Mouse (Mus musculus): ENCODE data around the gene Pcsk5. TPM values are rescaled to one million over a fixed set of nuclear protein-coding genes. Genes with fewer than 3 reads are reported as not detected.

The Pcsk5 gene
- polyA plus RNA-seq, 1 experiment from 2014 or later, result 11.9 TPM

GRCm38 (mm10) chr19:17417855-17418254 is 419.6 kb downstream of the Pcsk5 start:
- 89% methylated on average over 1 of the region's 1 CpGs for WGBS
- Histone ChIP-seq H3K9me3 (ENCODE audit: control insufficient read depth, low read length) (no peaks in the 10 kb centered on the region), H3K36me3 (ENCODE audit: control insufficient read depth, insufficient read depth, low read length) (no peaks in the 10 kb centered on the region), H3K4me2 (ENCODE audit: low read depth, low read length) (no peak overlapping the region), H3K4me1 (ENCODE audit: control insufficient read depth, insufficient read depth, low read length) (no peaks in the 10 kb centered on the region), H3K27me3 (ENCODE audit: control insufficient read depth, insufficient read depth, low read length) (no peaks in the 10 kb centered on the region), H3K27ac (ENCODE audit: low read depth, low read length) (no peak overlapping the region), H3K9ac (replicated peaks; ENCODE audit: low read depth, low read length) (no peak overlapping the region), H3K4me3 (ENCODE audit: low read depth, low read length) (no peak overlapping the region)
- ATAC-seq (ENCODE audit: low read depth), result no peak

DNA sequence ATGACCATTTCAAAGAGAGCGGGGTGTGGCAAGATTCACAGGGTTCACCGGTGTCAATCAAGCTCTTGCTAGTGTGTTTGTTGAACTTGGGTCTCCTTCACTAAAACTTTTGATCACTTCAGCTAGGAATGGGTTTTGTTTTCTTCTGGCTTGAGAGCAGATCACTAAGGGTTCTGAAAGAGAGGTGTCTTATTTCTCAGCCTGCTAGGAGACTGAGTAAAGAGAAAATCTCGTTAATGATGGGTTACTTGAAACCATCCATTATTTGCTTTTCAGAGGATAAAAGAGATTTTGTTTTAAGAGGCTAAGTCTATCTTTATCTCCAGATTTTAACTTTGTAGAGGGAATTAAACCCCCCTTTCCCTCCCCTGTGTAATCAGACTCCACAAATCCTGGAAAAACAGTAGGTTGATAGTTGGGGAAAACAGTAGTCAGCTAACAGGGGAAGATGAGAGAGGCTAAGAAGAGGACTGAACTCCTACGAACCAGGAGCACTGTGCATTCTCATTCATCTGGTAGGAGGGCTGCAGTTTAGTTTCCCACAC is 424.4 kb downstream of the Pcsk5 start:
- H3K27me3 ChIP-seq (ENCODE audit: control insufficient read depth, insufficient read depth, low read length), result no peaks in the 10 kb centered on the region
- 71% methylated on average over 4 of the region's 4 CpGs for WGBS
- ATAC-seq (ENCODE audit: low read depth), result no peak
- H3K4me2 ChIP-seq (ENCODE audit: low read depth, low read length), result no peak overlapping the region
- no peaks in the 10 kb centered on the region for H3K36me3 ChIP-seq (ENCODE audit: control insufficient read depth, insufficient read depth, low read length)
- no peak overlapping the region for H3K27ac ChIP-seq (ENCODE audit: low read depth, low read length)
- H3K9me3 ChIP-seq (ENCODE audit: control insufficient read depth, low read length), result no peaks in the 10 kb centered on the region
- H3K9ac ChIP-seq (replicated peaks; ENCODE audit: low read depth, low read length), result no peak overlapping the region
- no peak overlapping the region for H3K4me3 ChIP-seq (ENCODE audit: low read depth, low read length)
- H3K4me1 ChIP-seq (ENCODE audit: control insufficient read depth, insufficient read depth, low read length), result no peaks in the 10 kb centered on the region

GRCm38 (mm10) chr19:17410465-17411065 is 426.9 kb downstream of the Pcsk5 start:
- H3K27me3 ChIP-seq (ENCODE audit: control insufficient read depth, insufficient read depth, low read length), result no peaks in the 10 kb centered on the region

DNA sequence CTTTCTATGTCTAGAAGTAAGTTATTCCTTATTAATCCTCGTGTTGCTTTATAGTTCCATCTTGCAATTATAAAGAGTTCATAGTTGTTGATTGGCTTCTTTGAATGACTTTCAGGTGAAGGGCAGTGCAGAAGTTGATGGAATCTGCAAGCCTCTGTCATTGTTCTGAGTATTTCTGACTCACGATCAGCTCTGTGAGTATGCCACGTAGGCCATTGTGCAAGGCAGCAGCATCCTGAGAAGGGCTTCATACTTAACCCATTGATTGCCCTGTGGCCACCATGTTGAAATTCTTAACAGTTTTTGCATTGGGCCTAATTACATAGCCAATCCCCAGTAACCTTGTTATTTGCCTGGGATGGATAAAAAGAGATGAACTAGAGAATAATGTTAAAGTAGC is 428.1 kb downstream of the Pcsk5 start:
- no peaks in the 10 kb centered on the region for H3K4me1 ChIP-seq (ENCODE audit: control insufficient read depth, insufficient read depth, low read length)
- ATAC-seq (ENCODE audit: low read depth), result no peak
- H3K36me3 ChIP-seq (ENCODE audit: control insufficient read depth, insufficient read depth, low read length), result no peaks in the 10 kb centered on the region
- H3K27me3 ChIP-seq (ENCODE audit: control insufficient read depth, insufficient read depth, low read length), result no peaks in the 10 kb centered on the region
- no peak overlapping the region for H3K27ac ChIP-seq (ENCODE audit: low read depth, low read length)
- no peak overlapping the region for H3K4me2 ChIP-seq (ENCODE audit: low read depth, low read length)
- 75% methylated on average over 3 of the region's 3 CpGs for WGBS
- H3K9me3 ChIP-seq (ENCODE audit: control insufficient read depth, low read length), result no peaks in the 10 kb centered on the region
- H3K9ac ChIP-seq (replicated peaks; ENCODE audit: low read depth, low read length), result no peak overlapping the region
- H3K4me3 ChIP-seq (ENCODE audit: low read depth, low read length), result no peak overlapping the region

More at GRCm38 (mm10) chr19:17410465-17411065, 426.9 kb downstream of the Pcsk5 start:
- H3K27ac ChIP-seq (ENCODE audit: low read depth, low read length), result no peak overlapping the region
- no peaks in the 10 kb centered on the region for H3K9me3 ChIP-seq (ENCODE audit: control insufficient read depth, low read length)
- 87% methylated on average over 5 of the region's 5 CpGs for WGBS
- no peak overlapping the region for H3K4me3 ChIP-seq (ENCODE audit: low read depth, low read length)
- H3K4me2 ChIP-seq (ENCODE audit: low read depth, low read length), result no peak overlapping the region
- no peaks in the 10 kb centered on the region for H3K4me1 ChIP-seq (ENCODE audit: control insufficient read depth, insufficient read depth, low read length)
- ATAC-seq (ENCODE audit: low read depth), result no peak
- H3K9ac ChIP-seq (replicated peaks; ENCODE audit: low read depth, low read length), result no peak overlapping the region
- no peaks in the 10 kb centered on the region for H3K36me3 ChIP-seq (ENCODE audit: control insufficient read depth, insufficient read depth, low read length)

DNA sequence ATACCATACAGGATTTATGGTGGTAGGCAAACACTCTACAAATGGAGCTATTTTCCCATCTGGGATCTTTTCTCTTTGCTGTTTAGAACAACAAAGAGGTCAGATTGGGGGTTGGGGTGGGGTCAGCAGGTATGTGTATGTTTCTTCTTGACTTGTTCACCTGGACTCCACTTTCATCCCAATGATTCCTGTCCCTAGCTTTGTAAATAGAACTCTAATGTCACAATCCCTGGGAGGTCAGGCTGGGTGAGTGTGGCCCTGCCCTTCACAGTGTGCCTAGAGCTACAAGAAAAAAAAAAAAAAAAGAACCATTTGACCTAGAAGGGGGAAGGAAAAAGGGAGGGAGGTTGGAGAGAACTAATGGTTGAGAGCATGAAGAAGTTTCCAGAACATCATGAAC is 428.8 kb downstream of the Pcsk5 start:
- Histone ChIP-seq H3K27me3 (ENCODE audit: control insufficient read depth, insufficient read depth, low read length) (no peaks in the 10 kb centered on the region), H3K36me3 (ENCODE audit: control insufficient read depth, insufficient read depth, low read length) (no peaks in the 10 kb centered on the region), H3K4me2 (ENCODE audit: low read depth, low read length) (no peak overlapping the region), H3K9me3 (ENCODE audit: control insufficient read depth, low read length) (no peaks in the 10 kb centered on the region), H3K4me3 (ENCODE audit: low read depth, low read length) (no peak overlapping the region), H3K9ac (replicated peaks; ENCODE audit: low read depth, low read length) (no peak overlapping the region), H3K4me1 (ENCODE audit: control insufficient read depth, insufficient read depth, low read length) (no peaks in the 10 kb centered on the region), H3K27ac (ENCODE audit: low read depth, low read length) (no peak overlapping the region)
- ATAC-seq (ENCODE audit: low read depth), result no peak

GRCm38 (mm10) chr19:17406823-17407222 is 430.6 kb downstream of the Pcsk5 start:
- WGBS, result 90% methylated on average over 5 of the region's 5 CpGs
- no peak for ATAC-seq (ENCODE audit: low read depth)
- Histone ChIP-seq H3K9me3 (ENCODE audit: control insufficient read depth, low read length) (no peaks in the 10 kb centered on the region), H3K27me3 (ENCODE audit: control insufficient read depth, insufficient read depth, low read length) (no peaks in the 10 kb centered on the region), H3K27ac (ENCODE audit: low read depth, low read length) (no peak overlapping the region), H3K36me3 (ENCODE audit: control insufficient read depth, insufficient read depth, low read length) (no peaks in the 10 kb centered on the region), H3K4me3 (ENCODE audit: low read depth, low read length) (no peak overlapping the region), H3K4me1 (ENCODE audit: control insufficient read depth, insufficient read depth, low read length) (no peaks in the 10 kb centered on the region), H3K4me2 (ENCODE audit: low read depth, low read length) (no peak overlapping the region), H3K9ac (replicated peaks; ENCODE audit: low read depth, low read length) (no peak overlapping the region)

GRCm38 (mm10) chr19:17403175-17403574 is 434.3 kb downstream of the Pcsk5 start:
- Histone ChIP-seq H3K27me3 (ENCODE audit: control insufficient read depth, insufficient read depth, low read length) (no peaks in the 10 kb centered on the region), H3K4me2 (ENCODE audit: low read depth, low read length) (no peak overlapping the region), H3K9ac (replicated peaks; ENCODE audit: low read depth, low read length) (no peak overlapping the region), H3K9me3 (ENCODE audit: control insufficient read depth, low read length) (no peaks in the 10 kb centered on the region), H3K27ac (ENCODE audit: low read depth, low read length) (no peak overlapping the region), H3K4me1 (ENCODE audit: control insufficient read depth, insufficient read depth, low read length) (no peaks in the 10 kb centered on the region), H3K36me3 (ENCODE audit: control insufficient read depth, insufficient read depth, low read length) (peaks cover 13% of the 10 kb centered on the region), H3K4me3 (ENCODE audit: low read depth, low read length) (no peak overlapping the region)
- ATAC-seq (ENCODE audit: low read depth), result no peak
- WGBS, result 90% methylated on average over 4 of the region's 4 CpGs

DNA sequence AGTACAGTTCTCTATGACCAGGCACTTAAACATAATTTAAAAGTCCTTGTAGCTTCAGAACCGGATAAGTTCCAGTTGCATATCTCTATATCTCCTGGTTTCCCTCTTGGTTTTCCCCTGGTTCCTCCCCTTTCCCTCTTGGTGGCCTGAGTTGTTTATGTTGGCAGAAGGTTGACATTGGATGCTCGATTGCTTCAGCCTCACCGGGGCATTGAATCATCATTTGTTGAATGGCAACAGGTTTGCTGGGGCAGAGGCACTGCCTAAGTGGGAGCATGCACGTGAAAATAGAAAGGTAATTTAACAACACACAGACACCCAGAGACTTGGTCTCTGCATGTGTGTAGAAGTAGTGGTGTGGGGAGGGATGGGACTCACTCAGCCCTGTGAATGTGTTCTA is 436.9 kb downstream of the Pcsk5 start:
- Histone ChIP-seq H3K27ac (ENCODE audit: low read depth, low read length) (no peak overlapping the region), H3K27me3 (ENCODE audit: control insufficient read depth, insufficient read depth, low read length) (no peaks in the 10 kb centered on the region), H3K36me3 (ENCODE audit: control insufficient read depth, insufficient read depth, low read length) (peaks cover 13% of the 10 kb centered on the region), H3K9me3 (ENCODE audit: control insufficient read depth, low read length) (no peaks in the 10 kb centered on the region), H3K4me2 (ENCODE audit: low read depth, low read length) (no peak overlapping the region), H3K4me3 (ENCODE audit: low read depth, low read length) (no peak overlapping the region), H3K4me1 (ENCODE audit: control insufficient read depth, insufficient read depth, low read length) (no peaks in the 10 kb centered on the region), H3K9ac (replicated peaks; ENCODE audit: low read depth, low read length) (no peak overlapping the region)
- ATAC-seq (ENCODE audit: low read depth), result no peak
- WGBS, result 87% methylated on average over 4 of the region's 4 CpGs

GRCm38 (mm10) chr19:17399965-17400364 is 437.5 kb downstream of the Pcsk5 start:
- no peaks in the 10 kb centered on the region for H3K9me3 ChIP-seq (ENCODE audit: control insufficient read depth, low read length)
- 90% methylated on average over 4 of the region's 4 CpGs for WGBS

More at GRCm38 (mm10) chr19:17399965-17400364, 437.5 kb downstream of the Pcsk5 start:
- Histone ChIP-seq H3K27ac (ENCODE audit: low read depth, low read length) (no peak overlapping the region), H3K9ac (replicated peaks; ENCODE audit: low read depth, low read length) (no peak overlapping the region), H3K4me1 (ENCODE audit: control insufficient read depth, insufficient read depth, low read length) (peaks cover 3% of the 10 kb centered on the region), H3K4me3 (ENCODE audit: low read depth, low read length) (no peak overlapping the region), H3K4me2 (ENCODE audit: low read depth, low read length) (no peak overlapping the region), H3K36me3 (ENCODE audit: control insufficient read depth, insufficient read depth, low read length) (peaks cover 13% of the 10 kb centered on the region), H3K27me3 (ENCODE audit: control insufficient read depth, insufficient read depth, low read length) (no peaks in the 10 kb centered on the region)
- ATAC-seq (ENCODE audit: low read depth), result no peak

Measured in neural tube, embryonic 14.5 days (tissue).